Mouse (Mus musculus): ENCODE results near the gene Sema4b.
A peak's percentile ranks its signal among the peaks of the same experiment; 100 is the strongest.

Sema4b gene

GRCm38 (mm10) chr7:80198863-80199262 is 12.2 kb downstream of the Sema4b start:
- DNase-seq: no peak

GRCm38 (mm10) chr7:80199286-80199685 is 12.6 kb downstream of the Sema4b start:
- DNase-seq: no peak

- no peak for DNase-seq
These were observed 13.4 kb downstream of the Sema4b start for GRCm38 (mm10) chr7:80199851-80200587.

- DNase-seq: no peak
These were observed 13.9 kb downstream of the Sema4b start for GRCm38 (mm10) chr7:80200588-80200945.

- no peak for DNase-seq
These were observed 14.4 kb downstream of the Sema4b start for GRCm38 (mm10) chr7:80200963-80201539.

- DNase-seq: no peak
These were observed 15.4 kb downstream of the Sema4b start for GRCm38 (mm10) chr7:80201888-80202540.

- no peak for DNase-seq
These were observed 16.3 kb downstream of the Sema4b start for GRCm38 (mm10) chr7:80202961-80203360.

- DNase-seq: no peak
These were observed 17.0 kb downstream of the Sema4b start for GRCm38 (mm10) chr7:80203638-80204096.

- no peak for DNase-seq
These were observed 17.7 kb downstream of the Sema4b start for GRCm38 (mm10) chr7:80204362-80204761.

- no peak for DNase-seq
These were observed 18.3 kb downstream of the Sema4b start for GRCm38 (mm10) chr7:80204961-80205360.

- no peak for DNase-seq
These were observed 19.3 kb downstream of the Sema4b start for GRCm38 (mm10) chr7:80205705-80206589.

- DNase-seq: no peak
These were observed 20.7 kb downstream of the Sema4b start for GRCm38 (mm10) chr7:80207314-80207731.

- DNase-seq: no peak
These were observed 21.5 kb downstream of the Sema4b start for GRCm38 (mm10) chr7:80208026-80208642.

- no peak for DNase-seq
These were observed 22.2 kb downstream of the Sema4b start for GRCm38 (mm10) chr7:80208738-80209430.

- DNase-seq: no peak
These were observed 23.0 kb downstream of the Sema4b start for GRCm38 (mm10) chr7:80209669-80210068.

- DNase-seq: no peak
These were observed 24.3 kb downstream of the Sema4b start for GRCm38 (mm10) chr7:80210982-80211381.

- no peak for DNase-seq
These were observed 27.0 kb downstream of the Sema4b start for GRCm38 (mm10) chr7:80213604-80214003.

GRCm38 (mm10) chr7:80214459-80214858 is 27.8 kb downstream of the Sema4b start:
- no peak for DNase-seq

- peak; percentile 77 to 87 for DNase-seq
These were observed 28.8 kb downstream of the Sema4b start for GRCm38 (mm10) chr7:80215398-80215797.

- DNase-seq: peak in 1 of 2 experiments; percentile 33
These were observed 29.9 kb downstream of the Sema4b start for GRCm38 (mm10) chr7:80216566-80216965.

GRCm38 (mm10) chr7:80218666-80219065 is 32.0 kb downstream of the Sema4b start:
- DNase-seq: no peak

Data from cerebellum, adult 18-20 months (tissue).